Mouse (Mus musculus) forebrain, postnatal 0 days (tissue): ENCODE measurements around the gene I830077J02Rik. TPM values are rescaled to one million over a fixed set of nuclear protein-coding genes. Genes with fewer than 3 reads are reported as not detected.
"Not testable (repeated sequence)": the region's sequence is repeated elsewhere in the genome, so short reads cannot be mapped to it uniquely, and the experiment has no call there.

Experiments
- ATAC-seq: fragments of 200-750 bp; cut with Nextera tagmentation; 2 replicates; pipeline ENCODE4 v1.8.0; 2017; ENCODE audit warnings: mild to moderate bottlenecking, moderate library complexity
- DNase-seq: peaks from one replicate; pipeline ENCODE4 v3.0.0-alpha.2; 2015
- H3K27ac ChIP-seq: fragments of 300-500 bp; sonication (generic); 2 replicates; pipeline ENCODE4 v1.5.1; 2014; ENCODE audit warnings: low read depth, mild to moderate bottlenecking, antibody characterized with exemption, low read length, moderate library complexity, mixed read lengths
- H3K27me3 ChIP-seq: fragments of 300-500 bp; sonication (generic); 2 replicates; pipeline ENCODE4 v1.6.1; 2014; ENCODE audit warnings: mild to moderate bottlenecking, low read length, mixed read lengths; ENCODE audit not compliant: insufficient read depth
- H3K36me3 ChIP-seq: fragments of 300-500 bp; sonication (generic); 2 replicates; pipeline ENCODE4 v1.6.1; 2014; ENCODE audit warnings: mild to moderate bottlenecking, moderate library complexity; ENCODE audit not compliant: insufficient read depth
- H3K4me1 ChIP-seq: fragments of 300-500 bp; sonication (generic); 2 replicates; pipeline ENCODE4 v1.6.1; 2014; ENCODE audit warnings: antibody characterized with exemption; ENCODE audit not compliant: insufficient read depth
- H3K4me2 ChIP-seq: fragments of 300-500 bp; sonication (generic); 2 replicates; pipeline ENCODE4 v1.6.1; 2014; ENCODE audit warnings: low read depth, mild to moderate bottlenecking, moderate library complexity
- H3K4me3 ChIP-seq: fragments of 300-500 bp; sonication (generic); 2 replicates; pipeline ENCODE4 v1.5.1; 2014; ENCODE audit warnings: low read depth, low read length, mixed read lengths
- H3K9ac ChIP-seq: fragments of 300-500 bp; sonication (generic); 2 replicates; pipeline ENCODE4 v1.6.1; 2014; ENCODE audit warnings: mild to moderate bottlenecking
- H3K9me3 ChIP-seq: fragments of 300-500 bp; sonication (generic); 2 replicates; pipeline ENCODE4 v1.6.1; 2016; ENCODE audit warnings: low read length
- CTCF ChIP-seq: sonication (generic); IDR thresholded peaks from 2 replicates; pipeline ENCODE4 v1.5.1; 2016; ENCODE audit warnings: antibody characterized with exemption, control low read depth, low read depth
- WGBS: fragments of 180-500 bp; shearing (Covaris S2); extraction: QIAGEN DNeasy Blood & Tissue Kit; methylation state at CpG from one replicate; pipeline ENCODE4 v1.1.7; 2014; 5-methylcytosine and 5-hydroxymethylcytosine counted together
- polyA plus RNA-seq: library from polyadenylated mRNA; unstranded; fragments of >200 nt; fragmentation: Nextera tagmentation; extraction: Ambion mirVana; gene quantifications from 2 replicates; pipeline ENCODE4 v1.2.1, GENCODE M21; 2015
- total RNA-seq: library from RNA; depleted of rRNA; stranded (reverse); fragments of >200 nt; gene quantifications from 2 replicates; pipeline ENCODE4 v1.2.3, GENCODE M21; 2014

I830077J02Rik gene
- total and polyA plus RNA-seq, 2 experiments from 2014 or later = 0.19 to 0.22 TPM

DNA sequence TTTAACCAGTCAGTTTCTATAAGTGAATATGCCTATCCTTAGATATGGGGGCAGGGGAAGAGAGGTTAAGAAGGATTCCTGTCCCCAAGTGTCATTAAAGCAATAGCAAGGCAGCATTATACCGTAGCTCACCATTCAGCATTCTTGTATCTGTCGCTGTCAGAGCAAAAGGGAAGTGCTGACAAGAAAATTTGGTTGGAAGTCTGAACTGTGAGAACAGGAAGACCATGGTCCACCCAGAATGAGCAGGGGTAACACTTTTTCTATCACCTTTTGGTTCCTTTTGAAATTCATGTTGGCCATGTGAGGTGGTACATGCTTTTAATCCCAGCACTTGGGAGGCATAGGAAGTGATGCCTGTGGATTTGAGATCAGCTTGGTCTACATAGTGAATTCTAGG, 1.4 kb downstream of the I830077J02Rik start:
- Histone ChIP-seq H3K9ac (no peak overlapping the region), H3K36me3 (no peaks in the 10 kb centered on the region), H3K4me1 (no peaks in the 10 kb centered on the region), H3K27ac (no peak overlapping the region), H3K27me3 (no peaks in the 10 kb centered on the region), H3K4me3 (no peak overlapping the region), H3K4me2 (no peak overlapping the region), H3K9me3 (no peaks in the 10 kb centered on the region)
- ATAC-seq (no peak), DNase-seq (no peak)
- TF ChIP-seq CTCF = no peak
- WGBS = 90% methylated on average over 2 of the region's 2 CpGs

DNA sequence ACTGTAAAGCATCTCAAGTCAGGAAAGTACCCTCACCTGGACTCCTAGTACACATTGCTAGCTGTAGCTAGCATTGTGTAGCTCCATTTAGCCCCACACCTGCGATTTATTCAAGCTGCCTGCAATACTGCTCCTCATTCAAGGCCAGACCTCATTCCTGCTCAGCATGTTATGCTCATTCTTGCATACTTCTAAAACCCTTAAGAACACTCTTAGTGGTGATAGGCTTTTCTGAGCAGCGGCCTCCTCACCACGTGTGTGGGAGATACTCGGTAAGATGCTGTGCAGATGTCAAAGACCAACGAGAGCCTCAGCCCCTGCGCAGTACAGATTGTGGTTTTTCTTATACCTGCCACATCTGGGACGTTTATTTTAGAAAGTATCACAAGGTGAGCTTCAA, 2.6 kb downstream of the I830077J02Rik start:
- no peak overlapping the region for H3K27ac ChIP-seq
- ATAC-seq = no peak
- H3K36me3 ChIP-seq = no peaks in the 10 kb centered on the region
- TF ChIP-seq CTCF = no peak
- H3K9ac ChIP-seq = no peak overlapping the region
- 87% methylated on average over 7 of the region's 7 CpGs for WGBS
- no peak for DNase-seq
- no peak overlapping the region for H3K4me3 ChIP-seq
- H3K4me2 ChIP-seq = no peak overlapping the region
- no peaks in the 10 kb centered on the region for H3K27me3 ChIP-seq
- H3K4me1 ChIP-seq = no peaks in the 10 kb centered on the region
- no peaks in the 10 kb centered on the region for H3K9me3 ChIP-seq

DNA sequence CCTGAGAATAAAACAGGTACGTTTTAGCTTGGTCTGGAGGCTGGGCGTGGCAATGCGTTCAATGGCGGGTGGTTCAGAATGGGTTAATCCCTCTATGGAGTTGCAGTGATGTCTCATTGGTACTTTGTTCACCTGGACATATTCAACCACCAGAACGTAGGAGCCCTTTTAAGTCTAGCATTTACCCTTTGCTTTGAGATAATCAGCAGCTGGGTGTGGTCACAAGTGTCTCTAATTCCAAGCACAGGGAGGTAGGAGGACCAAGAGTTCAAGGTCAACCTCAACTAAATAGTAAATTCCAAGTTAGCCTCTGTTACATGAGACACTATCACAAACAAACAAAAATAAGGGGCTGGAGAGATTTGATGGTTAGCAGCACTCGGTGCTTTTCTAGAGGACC, 3.7 kb downstream of the I830077J02Rik start:
- ATAC-seq = no peak
- Histone ChIP-seq H3K4me2 (no peak overlapping the region), H3K36me3 (no peaks in the 10 kb centered on the region), H3K4me3 (no peak overlapping the region), H3K27me3 (no peaks in the 10 kb centered on the region), H3K9me3 (no peaks in the 10 kb centered on the region), H3K9ac (no peak overlapping the region), H3K27ac (no peak overlapping the region), H3K4me1 (no peaks in the 10 kb centered on the region)
- no peak for TF ChIP-seq CTCF
- 88% methylated on average over 6 of the region's 6 CpGs for WGBS
- DNase-seq = no peak

DNA sequence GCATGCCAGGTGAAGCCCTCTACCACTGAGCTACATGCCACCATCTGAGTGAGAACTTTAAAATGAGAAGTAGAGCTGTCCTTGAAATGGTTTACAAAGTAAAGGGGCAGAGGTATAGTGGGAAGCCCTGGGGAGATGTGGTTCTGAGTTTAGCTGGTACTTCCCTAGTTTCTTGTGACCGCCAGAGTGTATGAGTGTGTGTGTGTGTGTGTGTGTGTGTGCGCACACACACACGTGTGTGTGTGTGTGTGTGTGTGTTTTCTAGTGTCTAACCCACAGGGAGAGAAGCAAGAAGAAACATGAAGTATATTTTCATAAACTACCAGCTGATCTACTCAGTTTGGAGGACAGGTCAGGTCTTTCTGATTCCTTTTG, 4.3 kb downstream of the I830077J02Rik start:
- no peak for ATAC-seq
- Histone ChIP-seq H3K9me3 (no peaks in the 10 kb centered on the region), H3K36me3 (no peaks in the 10 kb centered on the region), H3K9ac (no peak overlapping the region), H3K4me3 (no peak overlapping the region), H3K27me3 (no peaks in the 10 kb centered on the region), H3K4me2 (no peak overlapping the region), H3K4me1 (no peaks in the 10 kb centered on the region), H3K27ac (no peak overlapping the region)
- no peak for DNase-seq
- TF ChIP-seq CTCF = no peak
- WGBS = 91% methylated on average over 3 of the region's 3 CpGs

DNA sequence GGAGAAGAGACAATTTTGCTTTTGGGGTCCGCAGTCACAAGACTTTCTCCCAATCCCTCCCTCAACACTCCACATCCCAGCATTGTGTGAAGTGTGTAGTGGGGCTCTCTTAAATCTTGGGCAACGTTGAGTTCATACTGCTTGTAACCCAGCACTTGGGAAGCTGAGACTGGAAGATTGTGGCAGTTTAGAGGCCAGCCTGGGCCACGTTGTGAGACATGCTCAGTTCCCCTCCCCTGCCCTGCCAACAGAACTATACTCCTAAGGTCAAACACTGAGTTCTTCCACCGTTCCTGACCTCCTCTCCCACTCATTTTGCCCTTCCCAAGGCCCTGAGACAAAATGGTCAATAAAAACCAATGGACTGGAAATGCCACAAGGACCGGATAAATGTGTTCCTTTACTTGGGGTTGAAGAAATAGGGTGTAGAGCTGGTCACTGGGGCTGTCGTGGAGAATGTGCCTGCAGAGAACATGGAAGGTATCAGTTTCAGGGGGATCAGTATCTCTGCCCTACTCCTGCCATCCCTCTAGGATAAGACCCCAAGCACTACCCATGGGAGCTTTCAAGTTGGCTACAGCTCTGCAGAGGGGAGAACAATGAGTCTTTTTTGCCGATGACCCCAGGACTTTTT, 4.8 kb downstream of the I830077J02Rik start:
- 84% methylated on average over 7 of the region's 7 CpGs for WGBS
- Histone ChIP-seq H3K4me1 (no peaks in the 10 kb centered on the region), H3K4me3 (no peak overlapping the region), H3K27me3 (no peaks in the 10 kb centered on the region), H3K9me3 (no peaks in the 10 kb centered on the region), H3K36me3 (no peaks in the 10 kb centered on the region), H3K9ac (no peak overlapping the region), H3K4me2 (no peak overlapping the region), H3K27ac (no peak overlapping the region)
- no peak for DNase-seq
- no peak for ATAC-seq
- no peak for TF ChIP-seq CTCF

DNA sequence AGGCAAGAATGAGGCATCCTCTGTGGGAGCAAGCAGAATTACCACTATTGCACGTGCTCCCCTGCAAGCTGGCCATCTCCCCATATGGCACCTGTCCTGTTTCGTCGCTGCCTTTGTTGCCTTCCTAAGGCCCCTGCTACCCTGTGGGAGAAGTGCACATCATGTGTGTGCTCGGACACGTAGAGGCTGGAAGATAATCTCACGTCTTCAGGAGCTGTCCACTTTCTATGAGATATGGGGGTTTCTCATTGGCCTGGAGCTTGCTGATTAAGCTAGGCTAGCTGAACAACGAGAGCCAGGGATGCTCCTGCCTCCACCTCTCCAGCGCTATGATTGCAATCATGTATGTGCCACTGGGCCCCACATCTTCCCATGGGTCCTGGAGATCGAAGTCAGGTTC, 7.8 kb downstream of the I830077J02Rik start:
- Histone ChIP-seq H3K36me3 (no peaks in the 10 kb centered on the region), H3K9ac (no peak overlapping the region), H3K4me1 (no peaks in the 10 kb centered on the region), H3K4me3 (no peak overlapping the region), H3K4me2 (no peak overlapping the region), H3K27ac (no peak overlapping the region), H3K9me3 (no peaks in the 10 kb centered on the region), H3K27me3 (no peaks in the 10 kb centered on the region)
- DNase-seq (no peak), ATAC-seq (no peak)
- TF ChIP-seq CTCF = no peak
- WGBS = 93% methylated on average over 9 of the region's 9 CpGs

DNA sequence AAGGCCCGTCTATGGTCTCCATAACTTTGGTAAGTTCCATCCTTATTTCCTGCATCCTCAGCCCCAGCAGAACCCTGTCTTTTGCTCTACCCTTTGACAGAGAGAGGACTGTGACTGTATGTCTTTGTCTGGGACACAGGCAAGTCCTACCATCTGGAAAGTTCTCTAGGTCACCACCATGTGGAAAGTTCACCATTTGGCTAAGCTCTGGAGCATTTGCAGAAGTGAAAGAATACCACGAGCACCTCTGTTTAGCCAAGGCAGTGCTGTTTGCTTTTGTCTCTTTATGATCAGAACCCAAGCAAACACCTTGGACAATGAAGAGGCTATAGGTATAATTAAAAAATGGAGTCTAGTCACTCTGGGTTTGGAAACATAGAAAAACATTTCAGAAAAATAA, 10.5 kb downstream of the I830077J02Rik start:
- Histone ChIP-seq H3K4me3 (no peak overlapping the region), H3K9ac (no peak overlapping the region), H3K4me2 (no peak overlapping the region), H3K27me3 (no peaks in the 10 kb centered on the region), H3K36me3 (no peaks in the 10 kb centered on the region), H3K9me3 (no peaks in the 10 kb centered on the region), H3K4me1 (no peaks in the 10 kb centered on the region), H3K27ac (no peak overlapping the region)
- no peak for TF ChIP-seq CTCF
- DNase-seq (no peak), ATAC-seq (no peak)
- 80% methylated on average over 2 of the region's 2 CpGs for WGBS

DNA sequence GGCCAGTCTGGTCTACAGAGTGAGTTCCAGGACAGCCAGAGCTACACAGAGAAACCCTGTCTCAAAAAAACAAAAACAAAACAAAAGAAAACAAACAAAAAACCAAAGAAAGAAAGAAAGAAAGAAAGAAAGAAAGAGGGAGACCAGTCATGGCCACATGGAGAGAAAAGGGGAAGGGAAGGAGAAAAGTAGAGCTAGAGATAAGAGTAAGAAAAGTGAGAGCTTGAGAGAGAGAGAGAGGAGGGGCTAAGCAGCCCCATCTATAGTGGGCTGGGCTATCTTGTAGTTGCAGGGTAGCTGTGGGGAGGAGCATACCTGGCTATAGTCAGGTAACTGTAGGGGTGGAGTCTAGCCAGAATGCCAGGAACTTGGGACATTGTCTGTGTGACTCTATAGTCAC, 11.7 kb downstream of the I830077J02Rik start:
- not testable (repeated sequence) for H3K4me3 ChIP-seq

More for the DNA sequence above, 11.7 kb downstream of the I830077J02Rik start:
- H3K27me3 ChIP-seq, H3K4me1 ChIP-seq, H3K9me3 ChIP-seq, DNase-seq, H3K9ac ChIP-seq, H3K36me3 ChIP-seq, H3K27ac ChIP-seq, ATAC-seq, H3K4me2 ChIP-seq: not testable (repeated sequence)
